In the genomic region with DNA sequence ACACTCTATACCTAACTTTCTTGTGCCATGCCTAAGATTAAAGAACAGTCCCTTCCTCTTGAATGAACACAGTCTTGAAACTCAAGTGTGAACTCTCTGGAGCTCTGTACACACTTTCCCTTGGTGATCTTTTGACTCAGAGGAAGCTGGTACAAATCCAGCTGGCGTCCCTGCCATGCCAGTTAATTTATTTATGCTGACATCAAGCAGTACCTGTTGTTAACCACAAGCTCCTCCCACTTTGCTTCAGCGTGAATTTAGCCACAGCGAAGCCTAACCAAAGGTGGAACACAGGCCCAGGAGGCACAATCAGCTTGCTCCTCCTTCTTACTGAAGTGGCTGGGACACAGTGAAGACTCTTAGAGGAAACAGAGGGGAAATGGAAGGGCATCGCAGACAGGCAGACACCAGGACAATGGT, we compare ENCODE assay signal across 9 mouse cellular contexts. TPM values are rescaled to one million over a fixed set of nuclear protein-coding genes. Genes with fewer than 3 reads are reported as not detected.
DNase-seq lines count a peak whose midpoint lies in the region; ATAC-seq and TF ChIP-seq lines count a peak whose summit lies in the region.
"Had no signal": no experiment of that assay in that cellular context is flagged by ENCODE, and none has a peak within 500 bp of the region (broad histone marks: within the 10 kb centered on the region; RNA-seq: fewer than 3 reads in every experiment).

No protein-coding gene starts in this region.

- TF ChIP-seq EP300 in ES-Bruce4 (IDR thresholded peaks at IDR 0.05; ENCODE audit: insufficient read depth, low read depth, low read length), result no peak

- peak overlapping the region; percentile 26; the same call in 1 of the 2 replicates for H3K27ac ChIP-seq in ES-Bruce4 (ENCODE audit: insufficient read depth, low read length)
- H3K27ac ChIP-seq in forebrain, embryonic 13.5 days, result 0 out of 2 replicates have a peak overlapping the region, but pooled peaks have one; percentile 6
- no peak overlapping the region; the same call in 1 of the 2 replicates for H3K27ac ChIP-seq in kidney, embryonic 16.5 days (ENCODE audit: low read length)

- H3K9ac ChIP-seq in ES-Bruce4 (ENCODE audit: low read depth, poor library complexity, severe bottlenecking), result peak overlapping the region; percentile 50
- no peak overlapping the region for H3K9ac ChIP-seq in forebrain, embryonic 13.5 days
- peak overlapping the region; percentile 41; the same call in 1 of the 2 replicates for H3K9ac ChIP-seq in kidney, embryonic 16.5 days (replicated peaks; ENCODE audit: low read length)

- peak overlapping the region; percentile 45 for H3K4me2 ChIP-seq in forebrain, embryonic 13.5 days
- peak overlapping the region; percentile 36 for H3K4me2 ChIP-seq in kidney, embryonic 16.5 days (replicated peaks; ENCODE audit: low read depth, low read length)

- H3K4me3 ChIP-seq in ES-Bruce4 (ENCODE audit: low read depth, low read length), result peak overlapping the region; percentile 10
- H3K4me3 ChIP-seq in forebrain, embryonic 13.5 days, result peak overlapping the region; percentile 18; the same call in 1 of the 2 replicates
- peak overlapping the region; percentile 1; the same call in 1 of the 2 replicates for H3K4me3 ChIP-seq in kidney, embryonic 16.5 days (ENCODE audit: low read length)
- H3K4me3 ChIP-seq: erythroblast, embryonic 14.5 days had no signal

- no peaks in the 10 kb centered on the region for H3K27me3 ChIP-seq in ES-Bruce4 (ENCODE audit: control insufficient read depth, insufficient read depth, low read length, poor library complexity, severe bottlenecking)
- H3K27me3 ChIP-seq in forebrain, embryonic 13.5 days, result no peaks in the 10 kb centered on the region
- no peaks in the 10 kb centered on the region for H3K27me3 ChIP-seq in kidney, embryonic 16.5 days (ENCODE audit: insufficient read depth, low read length)

- no peaks in the 10 kb centered on the region for H3K9me3 ChIP-seq in ES-Bruce4 (replicated peaks; ENCODE audit: control insufficient read depth, insufficient read depth, low read length, poor library complexity, severe bottlenecking)
- no peaks in the 10 kb centered on the region for H3K9me3 ChIP-seq in forebrain, embryonic 13.5 days (replicated peaks)
- H3K9me3 ChIP-seq in kidney, embryonic 16.5 days (ENCODE audit: low read length), result no peaks in the 10 kb centered on the region

- peak; percentile 74 for ATAC-seq in forebrain, embryonic 13.5 days
- ATAC-seq in kidney, embryonic 16.5 days (ENCODE audit: low FRiP score, low TSS enrichment), result peak; percentile 69
- peak; percentile 43; the same call in 1 of the 2 replicates for ATAC-seq in megakaryocyte, adult 5-6 weeks (ENCODE audit: poor library complexity, severe bottlenecking)

- DNase-seq in A20 (ENCODE audit: low read depth, low spot score), result peak; percentile 93
- DNase-seq in thymus, postnatal 25 days, result peak; percentile 7
- DNase-seq in cerebellum, postnatal 25 days, result no peak
- no peak for DNase-seq in heart, postnatal 4 days

- no peaks in the 10 kb centered on the region for H3K36me3 ChIP-seq in ES-Bruce4 (ENCODE audit: control insufficient read depth, insufficient read depth, low read length, poor library complexity, severe bottlenecking)
- no peaks in the 10 kb centered on the region for H3K36me3 ChIP-seq in forebrain, embryonic 13.5 days (ENCODE audit: poor library complexity, severe bottlenecking)
- no peaks in the 10 kb centered on the region for H3K36me3 ChIP-seq in kidney, embryonic 16.5 days (ENCODE audit: insufficient read depth, low read length)

- 5% methylated on average over 4 of the region's 4 CpGs for WGBS in forebrain, embryonic 13.5 days
- 14% methylated on average over 4 of the region's 4 CpGs for WGBS in kidney, embryonic 16.5 days

- TF ChIP-seq CTCF in ES-Bruce4 (IDR thresholded peaks at IDR 0.05; ENCODE audit: low read depth, low read length), result no peak

- TF ChIP-seq POLR2A in ES-Bruce4 (IDR thresholded peaks at IDR 0.05; ENCODE audit: insufficient read depth, low read length), result no peak

- no peaks in the 10 kb centered on the region for H3K4me1 ChIP-seq in ES-Bruce4 (ENCODE audit: control insufficient read depth, insufficient read depth, low read length)
- peaks cover 7% of the 10 kb centered on the region for H3K4me1 ChIP-seq in forebrain, embryonic 13.5 days
- H3K4me1 ChIP-seq in kidney, embryonic 16.5 days (ENCODE audit: insufficient read depth, low read length), result 0 out of 2 replicates have a peak, but pooled peaks cover 4% of the 10 kb centered on the region

RNA-seq across cellular contexts. Expression of a gene that starts 20.7 kb away (rescaled TPM):
- polyA plus RNA-seq in ES-Bruce4 (2011; ENCODE audit: insufficient read depth, insufficient read length, low read depth, missing spikeins), result 0.55 TPM in 1 of 2 replicates, not detected in the other
- 0.12 and 0.21 TPM in 2 replicates for polyA plus RNA-seq in forebrain, embryonic 13.5 days (2015; fragmentation: Nextera tagmentation; extraction: Ambion mirVana)
- polyA plus RNA-seq in kidney, embryonic 16.5 days (2015; fragmentation: Nextera tagmentation; extraction: Ambion mirVana), result not detected in 2 replicates
- total RNA-seq in megakaryocyte, adult 5-6 weeks (2015), result 0.07 TPM in 1 of 2 replicates, not detected in the other
- total RNA-seq in megakaryocyte, adult 5-6 weeks (2017), result not detected in 2 replicates
- total RNA-seq in heart, postnatal 4 days (2021), result not detected
- polyA plus RNA-seq: erythroblast, embryonic 14.5 days had no signal

RNA-seq across cellular contexts. Expression of a gene that starts 27.2 kb away (rescaled TPM):
- 3.6 and 3.8 TPM in 2 replicates for polyA plus RNA-seq in ES-Bruce4 (2011; ENCODE audit: insufficient read depth, insufficient read length, low read depth, missing spikeins)
- polyA plus RNA-seq in forebrain, embryonic 13.5 days (2015; fragmentation: Nextera tagmentation; extraction: Ambion mirVana), result 1.0 and 1.2 TPM in 2 replicates
- polyA plus RNA-seq in kidney, embryonic 16.5 days (2015; fragmentation: Nextera tagmentation; extraction: Ambion mirVana), result 26.5 and 28.0 TPM in 2 replicates
- total RNA-seq in megakaryocyte, adult 5-6 weeks (2015), result not detected in 2 replicates
- total RNA-seq in megakaryocyte, adult 5-6 weeks (2017), result not detected in 2 replicates
- total RNA-seq in heart, postnatal 4 days (2021), result 10 to 100 TPM; 54.8 to 64.5 TPM
- polyA plus RNA-seq: erythroblast, embryonic 14.5 days had no signal

RNA-seq across cellular contexts. Expression of a gene that starts 34.3 kb away (rescaled TPM):
- 81.4 and 87.4 TPM in 2 replicates for polyA plus RNA-seq in ES-Bruce4 (2011; ENCODE audit: insufficient read depth, insufficient read length, low read depth, missing spikeins)
- 81.1 and 81.7 TPM in 2 replicates for polyA plus RNA-seq in forebrain, embryonic 13.5 days (2015; fragmentation: Nextera tagmentation; extraction: Ambion mirVana)
- 13.8 and 14.8 TPM in 2 replicates for polyA plus RNA-seq in kidney, embryonic 16.5 days (2015; fragmentation: Nextera tagmentation; extraction: Ambion mirVana)
- total RNA-seq in megakaryocyte, adult 5-6 weeks (2015), result not detected in 2 replicates
- total RNA-seq in megakaryocyte, adult 5-6 weeks (2017), result not detected in 2 replicates
- 1 to 10 TPM in 1 of 2 experiments, under 1 TPM in 1; 0.38 to 1.6 TPM for total RNA-seq in heart, postnatal 4 days (2021)
- polyA plus RNA-seq: erythroblast, embryonic 14.5 days had no signal

Comparison
In these comparisons a context has a peak if more than half of its experiments do, and no peak if none do; other contexts are left out.
1. DNase-seq: peak in A20 (single experiment) and thymus, postnatal 25 days (single experiment); none in cerebellum, postnatal 25 days (0 of 2) and heart, postnatal 4 days (single experiment).
2. Peak in every context shown above with its lines, with median percentiles within 50 percentile points of each other: H3K4me3 ChIP-seq and ATAC-seq.